Mouse (Mus musculus) fibroblast of lung, adult 2 months (primary cell): ENCODE measurements around the gene Gm20388.

Source experiments
- DNase-seq: peaks from one replicate; pipeline ENCODE4 v3.0.0-alpha.2; 2011; ENCODE audit warnings: low read depth

Gm20388 gene

DNA sequence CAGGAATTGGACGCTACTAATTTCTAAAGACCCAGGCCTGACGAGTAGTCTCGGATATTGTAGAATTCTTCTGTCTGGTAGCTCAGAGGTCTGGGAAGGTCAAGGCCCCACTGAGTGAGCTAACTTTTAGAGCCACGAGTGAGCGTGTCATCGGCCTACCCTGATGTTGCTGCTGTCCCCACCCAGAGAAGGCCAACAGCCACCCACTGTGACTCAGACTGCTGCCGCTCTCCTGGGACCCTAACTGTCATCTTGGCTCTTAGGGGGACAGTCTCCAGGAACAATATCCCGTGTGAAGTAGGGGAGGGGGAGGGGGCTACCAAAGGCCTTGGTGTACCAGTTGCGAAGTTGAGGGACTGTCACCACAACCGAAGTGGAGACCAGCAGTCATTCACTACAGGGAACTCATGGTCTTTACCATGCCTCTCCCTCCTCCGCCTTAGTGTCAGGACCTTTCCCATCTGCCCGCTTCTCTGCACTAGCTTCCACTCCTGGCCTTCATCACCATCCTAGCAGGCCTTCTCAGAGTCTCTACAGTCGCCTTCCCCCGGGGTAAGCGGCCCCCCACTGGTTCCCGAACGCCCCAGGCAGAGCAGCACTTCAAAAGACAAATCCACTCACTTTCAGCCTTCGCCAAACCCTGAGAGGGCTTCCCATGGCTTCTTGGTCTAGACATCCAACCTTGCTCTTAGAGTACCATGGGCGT lies 2036.6 kb downstream of the Gm20388 start:
- DNase-seq: no peak

DNA sequence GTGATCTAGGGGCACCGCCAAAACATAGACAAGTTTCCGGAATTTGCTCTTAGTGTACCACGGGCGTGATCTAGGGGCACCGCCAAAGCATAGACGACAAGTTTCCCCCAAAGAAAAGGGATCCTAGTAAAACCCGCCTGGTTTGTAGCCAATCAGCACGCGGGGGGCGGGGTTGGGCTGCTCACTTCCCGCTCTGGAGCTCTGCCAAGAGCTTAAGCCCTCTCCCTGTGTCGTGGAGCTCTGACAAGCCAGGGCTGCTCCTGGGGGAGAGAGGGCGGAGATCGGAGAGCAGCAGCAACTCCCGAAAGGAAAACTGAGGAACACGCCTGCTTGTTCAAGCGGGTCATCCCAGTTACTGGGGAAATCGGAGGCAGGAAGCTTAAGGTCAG lies 2037.1 kb downstream of the Gm20388 start:
- DNase-seq: no peak

DNA sequence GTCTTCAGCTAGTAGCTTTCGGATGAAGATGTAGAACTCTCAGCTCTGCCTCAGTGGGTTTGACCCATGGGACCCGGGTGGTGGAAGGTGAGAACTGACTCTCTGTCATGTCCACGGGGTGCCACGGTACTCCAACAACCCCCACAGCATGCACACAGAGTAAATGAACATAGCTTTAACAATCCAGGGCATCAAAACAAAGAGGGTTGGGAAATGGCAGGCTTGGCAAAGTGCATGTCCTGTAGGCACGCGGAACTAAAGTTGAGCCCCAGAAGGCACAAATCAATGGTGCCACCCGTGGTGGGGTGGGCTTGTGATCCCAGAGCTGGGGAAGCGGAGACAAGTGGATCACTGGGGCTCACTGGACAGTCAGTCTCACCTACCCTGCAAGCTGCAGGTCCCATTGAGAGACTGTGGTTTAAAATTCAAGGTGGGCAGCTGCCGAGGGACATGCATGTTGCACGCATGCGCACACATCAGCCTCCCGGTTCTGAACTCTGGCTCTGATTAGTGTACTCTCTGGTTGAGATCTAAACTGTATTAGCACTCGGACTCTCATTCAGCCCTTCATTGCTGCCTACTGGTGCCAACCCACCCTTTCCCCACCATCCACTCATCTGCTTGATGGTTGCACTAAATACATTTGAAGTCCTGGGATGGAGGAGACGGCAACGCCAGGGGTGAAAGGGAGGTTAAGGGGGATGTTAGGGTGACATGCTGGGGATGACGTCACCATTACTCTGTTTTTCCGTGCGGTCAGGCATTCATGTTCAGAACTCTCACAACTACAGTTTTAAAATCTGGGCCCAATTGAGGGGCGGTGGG lies 2037.9 kb downstream of the Gm20388 start:
- no peak for DNase-seq

- no peak for DNase-seq
Observed at GRCm38 (mm10) chr8:121949222-121949800, 2038.7 kb downstream of the Gm20388 start, which contains the start of gene Banp. Gene Banp (plus strand): TSS chr8:121949750.

DNA sequence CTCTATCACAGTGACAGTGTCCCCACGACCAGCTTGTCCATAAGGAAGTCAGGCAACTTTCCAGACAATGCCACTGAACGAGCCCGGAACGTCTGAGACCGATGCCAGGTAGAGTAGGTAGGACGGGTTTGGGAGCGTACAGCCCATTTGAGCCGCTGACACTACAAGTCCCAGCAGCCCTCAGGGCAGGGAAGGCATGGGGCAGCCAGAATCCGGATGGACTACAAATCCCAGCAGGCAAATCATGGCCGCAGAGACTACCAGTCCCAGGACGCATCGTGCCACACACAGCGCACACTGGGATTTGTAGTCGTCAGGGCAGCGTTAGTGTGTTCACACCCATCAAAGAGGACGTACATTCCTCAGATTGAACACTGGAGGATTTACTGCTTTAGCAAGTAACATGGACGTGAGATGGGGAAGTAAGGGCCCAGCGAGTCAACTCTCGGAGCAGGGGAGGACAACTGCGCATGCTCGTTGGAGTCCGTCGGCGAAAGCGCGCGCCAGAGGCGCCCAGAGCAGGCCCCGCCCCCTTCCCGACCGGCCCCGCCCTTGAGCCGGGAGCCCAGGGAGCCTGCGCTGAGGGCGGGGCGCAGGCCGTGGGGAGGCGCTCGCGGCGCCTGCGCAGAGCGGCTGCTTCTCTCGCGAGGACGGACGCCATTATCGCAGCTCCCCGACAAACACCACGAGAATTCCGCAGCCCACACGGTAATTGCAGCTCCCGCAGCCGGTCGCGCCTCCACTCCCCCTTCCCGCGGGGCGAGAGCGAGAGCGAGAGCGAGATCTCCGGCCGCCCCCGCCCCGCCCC lies 2039.5 kb downstream of the Gm20388 start:
- DNase-seq: peak; percentile 98

DNA sequence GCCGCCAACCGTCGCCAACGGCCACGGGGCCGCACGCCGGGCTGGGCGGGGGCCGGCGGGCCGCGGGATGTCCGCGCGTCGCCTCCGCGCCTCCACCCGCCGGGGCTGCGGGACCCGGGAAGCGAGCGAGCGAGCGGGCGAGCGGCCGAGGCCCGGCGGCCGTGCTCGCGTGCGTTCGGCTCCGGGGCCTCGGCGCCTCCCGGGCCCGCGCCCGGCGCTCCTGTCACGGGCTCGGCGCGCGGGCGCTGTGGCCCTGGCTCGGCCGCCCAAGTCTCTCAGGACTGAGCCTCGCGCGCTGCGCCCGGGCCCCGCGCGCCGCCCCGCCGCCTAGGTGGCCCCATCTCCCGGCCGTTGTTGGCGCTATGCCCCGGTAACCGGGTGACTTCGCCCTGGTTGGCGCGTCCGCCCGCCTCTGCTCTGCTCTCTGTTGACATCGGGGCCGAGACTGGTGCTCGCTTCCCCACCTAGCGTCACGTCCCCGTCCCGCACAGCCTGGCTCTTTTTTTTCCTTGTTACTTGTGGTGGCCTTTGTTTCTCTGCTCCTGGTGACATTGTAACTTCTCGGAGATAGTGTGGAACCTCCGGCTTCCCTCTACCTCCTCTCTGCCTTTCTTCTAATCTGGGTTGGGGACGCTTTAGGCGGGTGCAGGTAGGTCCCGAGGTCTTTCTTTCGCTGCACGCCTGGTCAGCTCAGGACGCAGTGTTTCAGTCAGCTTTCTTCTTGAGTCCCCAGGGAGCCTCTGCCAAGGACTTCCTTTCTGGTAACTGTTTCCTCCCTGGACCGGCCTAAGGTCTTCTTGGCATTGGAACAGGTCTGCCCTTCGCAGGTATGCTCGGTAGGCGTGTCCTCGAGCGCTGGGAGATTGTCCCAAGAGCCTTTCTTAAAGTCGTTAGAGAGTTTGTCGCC lies 2040.4 kb downstream of the Gm20388 start:
- DNase-seq: no peak

DNA sequence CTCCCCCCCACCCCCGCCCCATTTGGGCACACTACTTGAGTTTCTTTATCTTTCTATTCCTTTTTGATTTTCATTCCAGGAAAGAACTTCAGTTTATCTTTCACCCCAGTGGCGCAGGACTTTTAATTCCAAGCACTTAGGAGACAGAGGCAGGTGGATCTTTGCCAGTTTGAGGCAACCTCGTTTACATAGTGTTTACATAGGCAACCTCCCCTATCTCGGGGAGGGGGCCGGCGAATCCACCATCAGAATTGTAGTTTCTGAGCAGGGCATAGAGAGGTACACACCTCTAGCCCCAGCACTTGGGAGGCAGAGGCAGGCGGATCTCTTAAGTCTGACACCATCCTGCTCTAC lies 2041.0 kb downstream of the Gm20388 start:
- no peak for DNase-seq

DNA sequence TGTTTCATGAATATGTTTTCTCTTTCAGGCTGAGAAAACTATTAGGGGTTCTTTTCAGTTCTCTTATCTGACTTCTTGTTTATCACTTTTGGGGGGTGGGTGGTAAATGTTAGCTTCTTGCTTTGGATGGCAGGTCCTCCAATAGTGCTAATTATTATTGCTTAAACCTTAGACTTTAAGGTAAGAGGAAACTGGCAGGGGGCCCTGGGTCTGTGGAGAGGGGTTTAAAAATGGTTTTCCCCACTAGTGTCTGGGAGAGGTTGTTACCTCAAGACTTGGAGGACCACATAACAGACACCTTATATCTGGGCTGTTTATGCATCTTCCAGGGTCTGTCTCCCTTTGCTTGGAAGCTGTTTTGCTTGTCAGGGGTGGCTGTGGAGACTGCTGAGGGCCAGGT lies 2041.5 kb downstream of the Gm20388 start:
- no peak for DNase-seq

DNA sequence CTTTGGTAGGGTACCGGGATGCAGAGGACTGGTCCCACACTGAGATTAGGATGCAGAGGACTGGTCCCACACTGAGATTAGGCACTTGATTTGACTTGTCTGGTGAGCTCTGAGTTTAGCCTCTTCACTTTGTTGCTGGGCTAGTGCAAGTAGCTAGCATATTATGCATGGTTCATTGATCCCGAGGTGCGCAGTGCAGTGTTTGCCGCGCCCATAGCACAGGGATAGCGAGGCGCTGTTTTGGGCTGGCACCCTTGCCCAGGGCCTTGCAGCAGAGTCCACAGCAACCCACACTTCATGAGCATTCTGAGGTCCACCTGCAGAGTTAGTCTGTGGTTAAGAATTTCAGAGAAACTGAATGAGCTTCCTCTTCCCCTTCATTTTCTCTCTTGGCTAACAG lies 2042.2 kb downstream of the Gm20388 start:
- no peak for DNase-seq

DNA sequence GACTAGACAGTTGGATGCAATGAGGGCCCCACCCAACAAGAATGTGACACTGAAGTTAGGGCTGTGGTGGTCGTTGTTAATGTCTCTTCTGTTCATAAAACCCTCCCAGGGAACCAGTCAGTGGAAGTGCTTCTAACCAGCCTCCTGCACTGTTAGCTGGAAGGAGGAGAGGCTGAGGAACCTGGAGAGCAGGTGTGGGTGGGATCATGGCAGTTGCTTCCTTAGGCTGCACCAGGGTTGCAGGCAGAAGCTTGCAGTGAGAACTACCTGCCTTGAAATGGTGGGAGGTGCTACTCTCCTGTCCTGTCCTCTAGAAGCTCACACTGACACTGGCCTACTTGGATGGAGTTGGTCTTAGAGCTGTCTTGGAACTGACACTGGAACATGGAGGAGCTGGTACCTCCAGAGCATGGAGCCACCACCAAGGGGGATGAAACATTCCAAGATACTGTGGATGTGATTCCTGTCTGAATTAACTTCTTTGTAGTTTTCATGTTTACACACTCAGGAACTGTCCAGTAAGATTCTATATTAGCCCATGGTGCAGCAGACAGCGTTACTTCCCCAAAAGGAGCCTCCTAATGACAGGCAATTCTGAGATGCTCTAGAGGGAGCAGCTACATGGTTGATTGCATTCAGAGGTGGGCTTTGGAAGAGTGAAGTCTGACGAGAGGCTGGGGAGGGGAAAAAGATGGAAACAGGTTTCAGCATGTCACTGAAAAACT lies 2043.3 kb downstream of the Gm20388 start:
- DNase-seq: no peak

- DNase-seq: no peak
Observed at GRCm38 (mm10) chr8:121954981-121955555, 2044.4 kb downstream of the Gm20388 start.

DNA sequence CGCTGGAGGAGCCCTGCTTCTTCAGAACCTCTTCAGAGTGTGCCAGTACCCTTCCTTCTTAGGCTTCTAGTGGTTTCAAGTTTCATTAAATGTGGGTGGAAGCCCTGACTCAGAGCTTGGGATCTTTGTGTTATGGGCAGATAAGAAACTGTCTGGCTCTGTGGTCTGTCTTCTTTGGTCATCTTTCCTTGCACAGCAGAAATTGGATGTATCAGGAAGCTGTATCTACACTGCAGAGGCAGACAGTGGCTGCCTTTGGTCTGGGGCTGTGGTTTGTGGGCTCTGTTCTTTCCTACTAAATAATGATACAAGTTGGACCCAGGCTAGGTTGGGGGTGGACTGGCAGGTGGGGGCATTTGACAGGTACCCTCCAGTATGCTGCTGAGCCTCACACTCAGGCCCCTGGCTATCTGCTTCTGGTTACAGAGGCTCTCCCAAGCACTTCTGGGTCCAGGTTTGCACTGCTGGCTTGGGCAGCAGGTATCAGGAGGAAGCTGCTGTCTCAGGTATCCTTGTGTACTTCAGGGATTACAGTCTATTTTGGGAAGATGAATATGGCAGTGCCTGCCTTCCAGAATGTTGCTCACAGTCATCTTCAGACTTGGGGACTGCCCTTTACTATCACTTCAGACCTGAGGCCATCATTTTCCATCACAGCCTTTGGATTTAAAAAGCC lies 2045.3 kb downstream of the Gm20388 start:
- DNase-seq: no peak

DNA sequence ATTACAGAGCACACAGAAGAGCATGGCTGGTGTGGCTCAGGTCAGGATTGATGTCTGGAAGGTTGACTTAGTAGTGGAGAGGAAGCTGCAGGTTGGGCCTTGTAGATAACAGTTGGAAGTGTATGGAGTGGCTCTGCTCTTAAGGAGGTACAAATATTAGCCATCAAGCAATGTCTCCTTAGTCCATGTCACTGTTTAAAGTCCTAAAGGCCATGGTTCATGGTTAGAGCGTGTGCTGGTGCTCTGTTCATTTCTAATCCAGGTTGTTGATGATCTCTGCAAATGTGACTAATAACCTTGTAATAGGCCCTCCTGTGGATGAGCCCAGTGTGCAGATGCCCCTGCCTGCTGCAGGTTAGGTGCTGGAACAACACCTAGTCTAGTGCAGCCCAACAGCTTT lies 2047.8 kb downstream of the Gm20388 start:
- DNase-seq: no peak

GRCm38 (mm10) chr8:121962892-121963291 lies 2052.3 kb downstream of the Gm20388 start:
- no peak for DNase-seq

DNA sequence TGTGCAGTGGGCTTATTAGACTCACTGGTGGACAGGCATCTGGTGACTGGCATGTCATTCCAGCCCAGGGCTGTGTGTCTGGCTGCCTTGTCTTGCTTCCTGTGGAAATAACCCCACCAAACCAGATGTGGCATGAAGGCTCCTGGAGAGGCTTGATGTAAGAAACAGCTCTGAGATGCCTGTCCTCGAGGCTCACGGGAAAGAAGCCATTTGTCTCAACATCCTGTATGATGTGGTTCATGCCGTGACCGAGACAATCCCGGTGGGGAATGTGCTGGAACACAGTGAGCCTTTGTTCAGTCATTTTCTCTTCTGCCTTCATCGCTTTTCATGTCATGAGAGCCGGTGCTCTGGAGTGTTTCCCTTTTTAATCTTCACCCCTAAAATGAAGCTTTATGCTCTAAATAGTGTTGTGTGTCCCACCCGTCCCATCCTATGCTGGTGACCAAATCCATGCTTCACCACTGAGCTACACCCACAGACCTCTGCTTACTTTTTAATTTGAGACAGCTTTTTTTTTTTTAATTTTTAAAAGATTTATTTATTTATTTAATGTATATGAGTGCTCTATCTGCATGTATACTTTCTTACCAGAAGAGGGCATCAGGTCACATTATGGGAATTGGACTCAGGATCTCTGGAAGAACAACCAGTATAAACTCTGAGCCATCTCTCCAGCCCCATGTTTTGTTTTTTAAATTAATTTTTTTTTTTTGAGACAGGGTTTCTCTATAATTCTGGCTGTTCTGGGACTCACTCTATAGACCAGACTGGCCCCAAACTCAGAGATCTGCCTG lies 2054.3 kb downstream of the Gm20388 start:
- DNase-seq: no peak

- DNase-seq: no peak
Observed at GRCm38 (mm10) chr8:121966110-121966509, 2055.5 kb downstream of the Gm20388 start.

DNA sequence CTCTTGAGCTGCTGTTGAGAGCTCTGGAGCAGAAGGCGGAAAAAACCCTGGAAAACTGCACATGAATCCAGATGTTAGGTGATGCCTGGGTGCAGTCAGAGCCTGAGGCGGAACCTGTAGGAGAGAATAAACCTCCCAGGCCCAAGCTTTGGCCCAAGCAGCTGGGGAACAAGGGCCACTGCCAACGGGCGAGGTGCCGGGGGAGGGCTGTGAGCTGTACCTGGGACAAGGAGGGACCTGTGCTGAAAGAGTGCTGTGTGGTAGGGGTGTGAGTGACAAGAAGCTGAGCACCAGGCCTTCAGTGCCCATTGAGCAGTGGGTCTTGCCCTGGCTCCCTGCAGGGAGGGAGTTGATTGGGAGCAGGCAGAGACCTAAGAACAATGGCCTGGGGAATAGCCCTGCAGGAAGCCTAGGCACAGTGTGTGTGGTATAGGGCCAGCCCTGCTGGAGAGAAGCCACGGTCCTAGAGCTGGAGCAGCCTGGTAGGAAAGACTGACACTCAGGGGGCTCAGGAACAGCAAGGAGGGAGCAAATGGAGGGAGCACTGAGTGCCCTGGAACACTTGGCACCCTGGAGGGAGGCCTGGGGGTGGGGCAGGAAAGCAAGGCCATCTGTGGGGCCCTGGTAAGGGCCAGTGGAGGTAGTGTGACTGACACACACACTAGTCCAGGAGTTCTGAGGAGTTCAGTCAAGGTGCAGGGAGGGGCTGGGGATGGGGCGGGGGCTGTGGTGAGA lies 2056.2 kb downstream of the Gm20388 start:
- no peak for DNase-seq

- peak; percentile 56 for DNase-seq
Observed at GRCm38 (mm10) chr8:121967977-121968376, 2057.3 kb downstream of the Gm20388 start.
